Mouse (Mus musculus) T-helper 1 cell (primary cell): ENCODE measurements around the gene Acsm3.
"Not testable (repeated sequence)": the region's sequence is repeated elsewhere in the genome, so short reads cannot be mapped to it uniquely, and the experiment has no call there.

Experiments used
- in situ Hi-C: fragments of 300-600 bp; cut with MboI, MseI; formaldehyde crosslinking; loops from one replicate; pipeline ENCODE4 v1.15.1; 2025; ENCODE audit warnings: high pct_unique_total_duplicates

Acsm3 gene

DNA sequence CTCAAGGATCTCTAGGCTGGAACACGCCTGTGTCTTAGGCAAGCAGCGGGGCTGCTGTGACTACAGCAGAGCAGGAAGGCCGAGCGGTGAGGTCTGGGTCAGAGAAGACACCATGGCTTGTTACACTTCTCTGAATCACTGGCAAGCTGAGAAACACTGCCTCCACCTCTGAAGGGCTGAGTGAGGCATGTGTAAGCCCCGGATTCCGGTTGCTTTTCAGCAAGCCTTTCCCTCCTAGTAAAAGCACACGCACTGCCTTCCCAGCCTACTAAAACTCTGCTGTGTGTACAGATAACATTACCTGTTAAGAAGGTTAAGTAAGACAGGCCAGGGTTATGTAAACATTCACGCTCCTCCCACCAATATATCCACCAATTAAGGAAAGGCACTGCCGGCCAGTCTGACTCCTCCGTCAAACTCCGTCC lies at the start of gene Acsm3:
Acsm3 (plus strand) TSS at position 397 of the 425 bp plus-strand sequence.
- in situ Hi-C loops = no loop called here

DNA sequence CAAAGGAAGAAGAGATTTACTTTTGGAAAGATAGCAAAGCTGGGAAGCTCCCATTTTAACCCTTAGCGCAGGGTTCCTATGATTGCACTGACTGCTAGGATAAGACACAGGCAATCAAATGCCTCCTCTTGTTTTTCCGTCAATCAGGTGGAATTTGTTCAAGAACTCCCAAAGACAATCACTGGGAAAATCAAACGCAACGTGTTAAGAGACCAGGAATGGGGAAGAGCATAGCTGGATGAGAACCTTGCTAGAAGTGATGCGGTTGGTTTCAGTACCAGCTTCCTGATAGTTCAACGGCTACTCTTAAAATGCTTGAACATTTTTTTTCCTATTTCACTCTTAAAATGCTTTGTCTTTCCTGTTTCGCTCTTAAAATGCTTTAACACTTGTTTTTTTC lies 46.6 kb upstream of the Acsm3 start:
- in situ Hi-C loops = no loop called here

DNA sequence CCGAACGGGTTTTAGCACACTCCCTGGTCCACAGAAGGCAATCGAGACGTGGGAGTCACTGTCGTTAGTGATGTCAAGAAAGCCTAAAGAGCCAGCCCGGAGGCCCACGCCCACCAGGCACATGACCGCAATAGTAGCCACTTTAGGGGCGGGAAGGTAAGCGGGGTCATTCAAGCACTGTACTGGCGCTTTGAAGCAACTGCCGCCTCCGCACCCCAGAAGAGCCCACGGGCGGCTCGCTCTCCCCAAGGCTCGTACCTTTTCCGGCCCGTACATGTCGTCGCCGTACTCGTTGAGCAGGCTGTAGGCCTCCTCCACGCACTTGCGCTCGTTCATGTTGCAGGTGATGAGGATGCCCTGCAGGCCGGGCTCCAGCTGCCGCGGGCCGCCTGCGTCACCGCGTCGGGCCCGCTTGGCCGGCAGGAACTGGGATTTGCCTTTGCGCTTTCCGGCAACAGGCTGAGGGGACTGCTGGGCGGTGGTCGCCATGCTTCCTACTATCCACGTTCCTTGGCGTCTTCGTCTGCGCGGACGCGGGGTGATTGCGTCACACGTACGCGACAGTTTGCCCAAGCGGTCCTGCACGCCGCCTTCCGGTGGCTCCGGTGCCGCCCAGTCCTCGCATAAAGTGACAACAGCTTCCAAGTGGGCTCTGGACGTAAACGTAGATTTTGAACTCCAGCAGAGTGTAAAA lies 40.3 kb upstream of the Acsm3 start, which contains the start of gene Thumpd1:
Thumpd1 (minus strand) TSS at position 546 of the 694 bp plus-strand sequence.
- in situ Hi-C loops = loop anchor here (10.0 kb wide), 1 partner anchor 866 kb away; the partner anchor contains the start of genes Iqck and Knop1

DNA sequence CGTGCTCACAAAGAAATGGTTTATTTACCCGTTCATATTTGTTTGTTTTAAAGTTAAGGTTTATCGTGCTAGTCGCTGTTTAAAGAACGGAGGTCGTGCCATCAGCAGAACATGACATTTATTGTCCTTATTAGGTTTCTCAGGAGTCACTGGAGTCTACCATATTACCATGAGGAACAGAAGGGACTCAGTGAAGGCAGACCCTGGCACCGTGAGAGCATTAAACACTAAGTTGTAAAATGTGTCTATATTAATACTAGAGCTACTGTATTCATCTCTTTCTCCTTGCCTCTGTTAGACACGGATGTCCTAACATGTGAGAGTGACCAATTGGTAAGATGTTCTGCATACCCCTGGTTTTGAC lies 39.8 kb upstream of the Acsm3 start:
- in situ Hi-C loops = loop anchor here (10.0 kb wide), 1 partner anchor 866 kb away; the partner anchor contains the start of genes Iqck and Knop1

DNA sequence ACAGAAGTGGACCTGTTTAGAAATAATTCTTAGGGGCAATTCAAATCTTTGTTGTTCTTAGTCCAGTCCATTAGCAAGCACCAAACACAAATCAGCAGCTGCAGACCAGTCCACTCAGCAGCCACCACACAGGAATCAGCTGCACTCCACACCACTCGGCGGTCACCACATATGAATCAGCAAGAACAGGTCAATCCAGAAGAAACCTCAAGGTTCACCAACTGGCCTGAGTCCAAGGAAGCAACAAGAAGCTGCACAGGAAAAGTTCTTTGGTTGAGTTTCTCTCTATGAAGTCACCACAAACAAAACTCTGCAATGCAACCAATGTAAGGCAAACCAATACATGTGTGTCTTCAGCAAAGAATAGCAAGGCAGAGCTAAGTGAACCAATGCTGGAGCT lies 33.1 kb upstream of the Acsm3 start:
- in situ Hi-C loops = loop anchor here (10.0 kb wide), 1 partner anchor 873 kb away; the partner anchor contains the start of genes Iqck and Knop1

DNA sequence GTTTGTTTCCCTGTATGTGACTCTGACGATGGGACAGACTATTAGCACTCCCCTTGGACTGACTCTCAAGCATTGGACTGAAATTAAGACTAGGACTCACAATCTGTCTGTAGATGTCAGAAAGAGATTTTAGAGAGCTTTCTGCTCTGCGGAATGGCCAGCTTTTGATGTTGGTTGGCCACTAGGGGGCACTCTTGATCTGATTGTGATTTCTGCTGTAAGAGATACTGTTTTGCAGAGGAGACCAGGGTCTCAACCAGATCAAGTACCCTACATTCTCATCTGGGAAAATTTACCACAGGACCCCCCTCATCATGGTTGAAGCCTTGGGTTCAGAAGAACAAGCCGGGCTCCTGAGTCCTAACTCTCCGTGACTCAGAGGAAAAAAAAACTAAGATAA lies 29.5 kb upstream of the Acsm3 start:
- in situ Hi-C loops = not testable (repeated sequence)

DNA sequence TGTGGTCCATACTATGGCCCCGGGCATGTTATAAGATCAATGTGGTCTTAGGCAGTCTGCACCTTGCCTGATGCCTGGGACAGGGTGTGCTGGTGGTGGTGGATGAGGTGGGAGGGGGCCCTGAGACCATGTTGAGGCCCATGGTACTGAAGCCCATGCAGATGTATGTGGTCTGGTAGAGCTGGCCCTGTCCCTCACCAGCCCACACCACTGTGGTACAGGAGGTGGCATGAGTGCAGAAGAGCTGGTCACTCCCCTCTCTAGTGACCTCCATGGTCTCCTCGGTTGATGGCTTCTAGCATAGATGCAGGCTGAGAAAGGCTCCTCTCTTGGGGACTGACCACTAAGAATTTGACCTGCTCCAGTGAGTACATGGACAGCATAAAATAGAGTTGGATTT lies 21.8 kb upstream of the Acsm3 start:
- in situ Hi-C loops = no loop called here

DNA sequence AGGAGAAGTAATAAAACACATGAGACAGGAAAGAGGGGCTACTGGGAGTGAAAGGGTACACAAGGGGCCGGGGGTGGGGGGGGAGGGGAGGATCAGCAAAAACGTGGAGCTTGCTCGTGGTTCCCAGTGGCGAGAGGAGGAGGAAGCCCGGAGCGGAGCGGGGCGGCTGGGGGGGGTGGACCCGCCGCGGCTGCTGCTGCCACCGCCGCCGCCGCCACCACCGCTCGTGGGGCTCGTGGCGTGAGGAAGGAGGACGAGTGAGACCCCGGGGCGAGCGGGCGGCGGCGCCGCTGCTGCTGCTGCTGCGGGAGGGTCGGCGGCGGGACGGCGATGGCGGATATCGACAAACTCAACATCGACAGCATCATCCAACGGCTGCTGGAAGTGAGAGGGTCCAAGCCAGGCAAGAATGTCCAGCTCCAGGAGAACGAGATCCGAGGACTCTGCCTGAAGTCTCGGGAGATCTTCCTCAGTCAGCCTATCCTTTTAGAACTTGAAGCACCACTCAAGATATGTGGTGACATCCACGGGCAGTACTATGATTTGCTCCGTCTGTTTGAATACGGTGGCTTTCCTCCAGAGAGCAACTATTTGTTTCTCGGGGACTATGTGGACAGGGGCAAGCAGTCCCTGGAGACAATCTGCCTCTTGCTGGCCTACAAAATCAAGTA lies 20.8 kb upstream of the Acsm3 start:
- in situ Hi-C loops = not testable (repeated sequence)

DNA sequence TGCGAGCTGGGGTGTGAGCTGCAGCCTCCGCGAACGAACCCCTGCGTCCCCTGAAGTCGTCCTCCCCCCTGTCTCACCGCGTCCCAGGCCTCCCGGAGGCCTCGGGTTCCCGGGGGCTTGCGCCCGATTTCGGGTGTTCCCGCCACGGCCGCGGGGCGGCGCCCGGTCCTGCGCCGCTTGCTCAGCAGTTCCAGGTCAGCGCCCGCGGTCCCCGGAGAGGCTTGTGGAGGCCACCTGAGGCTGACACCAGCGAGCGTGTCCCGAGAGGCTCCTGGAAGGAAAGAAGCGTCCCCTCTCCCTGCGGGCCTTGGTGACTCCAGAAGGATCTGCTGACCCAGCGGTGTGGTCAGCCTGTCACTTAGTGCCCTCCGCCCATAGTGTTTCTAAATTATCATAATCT lies 16.4 kb upstream of the Acsm3 start:
- in situ Hi-C loops = no loop called here

DNA sequence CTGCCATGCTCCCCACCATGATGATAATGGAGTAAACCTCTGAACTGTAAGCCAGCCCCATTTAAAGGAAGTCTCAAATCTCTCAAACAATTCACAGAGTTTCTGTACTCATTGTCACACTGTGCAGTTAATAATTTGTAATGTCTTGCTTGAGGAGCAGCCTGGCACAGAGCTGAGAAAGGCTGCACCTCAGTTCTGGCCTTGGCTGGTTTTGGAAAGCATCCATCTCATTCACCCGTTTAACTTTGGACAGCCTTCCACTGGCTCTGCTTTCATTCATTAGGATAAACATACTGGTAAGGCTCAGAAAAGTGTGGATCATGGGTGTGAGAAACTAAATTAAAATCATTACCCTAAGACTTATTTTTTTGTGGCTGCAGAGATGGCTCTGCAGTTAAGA lies 14.9 kb upstream of the Acsm3 start:
- in situ Hi-C loops = no loop called here

DNA sequence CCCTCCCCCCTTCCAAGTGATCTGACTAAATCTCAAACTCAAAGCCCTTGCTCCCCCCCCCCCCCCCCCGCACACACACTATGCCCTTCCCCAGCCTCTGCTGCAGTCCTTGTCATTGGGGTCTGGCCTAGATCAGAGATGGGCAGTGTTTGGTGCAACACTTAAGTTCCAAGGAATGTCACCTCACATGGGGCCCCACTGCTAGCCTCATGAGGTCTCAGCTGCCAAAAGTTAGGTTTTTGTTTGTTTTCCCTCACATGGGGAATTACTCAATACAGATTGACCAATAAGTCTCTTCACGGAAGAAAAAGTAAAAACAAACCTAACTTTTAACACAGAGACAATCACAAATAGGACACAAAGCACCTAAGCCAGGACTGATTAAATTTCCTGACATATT lies 12.0 kb upstream of the Acsm3 start:
- in situ Hi-C loops = no loop called here

DNA sequence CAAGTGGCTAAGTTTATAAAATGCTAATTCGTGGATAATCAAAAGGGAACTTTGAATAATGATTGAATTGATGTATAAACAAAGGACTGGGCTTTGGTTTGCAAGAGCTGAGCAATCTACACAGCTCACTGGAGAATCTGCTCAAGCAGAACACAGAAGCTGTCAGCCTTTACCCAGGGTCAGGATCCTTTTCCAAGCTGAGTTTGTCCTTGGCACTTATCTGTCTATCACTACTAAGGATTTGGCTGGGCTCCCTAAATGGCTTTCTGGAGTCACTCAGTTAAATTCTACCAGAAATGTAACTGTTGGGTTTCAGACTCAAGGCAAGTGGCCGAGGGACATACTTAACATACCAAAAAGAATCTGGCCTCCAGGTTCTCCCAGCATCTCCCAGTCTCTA lies 10.8 kb upstream of the Acsm3 start:
- in situ Hi-C loops = no loop called here

DNA sequence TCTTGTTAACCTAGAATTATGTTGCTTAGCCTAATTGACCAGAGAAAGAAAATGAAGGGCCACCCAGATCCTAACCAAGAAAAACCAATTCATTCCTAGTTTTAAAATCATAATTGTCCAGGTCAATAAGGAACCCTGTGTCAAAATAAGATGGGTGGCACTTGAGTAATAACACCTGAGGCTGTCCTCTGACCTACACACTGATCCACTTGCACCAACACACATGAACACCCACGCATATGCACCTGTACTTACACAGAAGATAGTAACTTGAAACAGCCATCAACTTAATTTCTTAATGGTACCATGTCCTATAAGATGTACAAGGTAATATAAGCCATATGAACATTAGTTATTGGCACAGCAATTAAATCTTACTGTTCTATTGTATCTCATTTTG lies 7.0 kb upstream of the Acsm3 start:
- in situ Hi-C loops = no loop called here

DNA sequence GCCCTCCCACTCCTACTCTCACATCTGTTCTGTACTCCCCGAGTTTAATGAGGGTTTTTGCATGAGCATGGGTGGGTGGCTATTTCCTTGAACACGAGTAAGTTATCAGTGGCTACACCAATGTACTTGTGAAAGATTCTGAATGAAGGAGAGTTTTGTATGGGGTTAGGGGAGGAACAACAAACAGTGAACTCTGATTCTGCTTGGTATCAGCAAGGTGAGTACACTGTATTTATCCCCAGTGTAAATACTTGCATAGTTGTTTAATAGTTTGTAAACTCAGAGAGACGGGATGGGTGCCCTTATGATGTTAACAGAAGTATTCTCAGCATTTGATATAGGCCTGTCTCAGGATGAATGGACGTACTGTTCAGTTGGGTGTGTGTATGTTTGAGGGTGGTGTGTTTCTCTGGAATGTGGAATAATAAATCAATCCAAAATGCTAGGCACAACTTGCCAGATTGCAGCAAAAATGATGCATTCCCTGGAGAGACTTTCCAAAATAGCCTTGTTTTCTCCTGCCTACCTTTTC lies 1.5 kb downstream of the Acsm3 start:
- in situ Hi-C loops = no loop called here

DNA sequence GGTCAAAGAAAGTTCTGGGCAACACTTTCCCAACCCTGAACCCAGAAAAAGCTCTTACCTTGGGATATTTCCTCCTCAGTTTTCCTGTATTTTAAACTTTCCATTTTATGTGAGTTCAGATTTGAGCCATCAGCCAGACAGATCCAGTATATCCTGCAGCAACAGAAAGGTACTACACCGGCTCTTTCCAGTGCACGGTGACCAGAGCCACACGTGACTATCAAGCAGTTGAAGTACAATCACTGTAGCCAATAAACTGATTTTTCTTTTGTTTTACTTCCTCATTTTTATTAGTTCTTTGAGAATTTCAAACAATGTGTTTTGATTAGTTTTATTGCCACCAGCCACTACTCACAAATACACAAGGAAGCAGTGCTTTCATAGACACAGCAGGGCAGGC lies 3.7 kb downstream of the Acsm3 start:
- in situ Hi-C loops = no loop called here

DNA sequence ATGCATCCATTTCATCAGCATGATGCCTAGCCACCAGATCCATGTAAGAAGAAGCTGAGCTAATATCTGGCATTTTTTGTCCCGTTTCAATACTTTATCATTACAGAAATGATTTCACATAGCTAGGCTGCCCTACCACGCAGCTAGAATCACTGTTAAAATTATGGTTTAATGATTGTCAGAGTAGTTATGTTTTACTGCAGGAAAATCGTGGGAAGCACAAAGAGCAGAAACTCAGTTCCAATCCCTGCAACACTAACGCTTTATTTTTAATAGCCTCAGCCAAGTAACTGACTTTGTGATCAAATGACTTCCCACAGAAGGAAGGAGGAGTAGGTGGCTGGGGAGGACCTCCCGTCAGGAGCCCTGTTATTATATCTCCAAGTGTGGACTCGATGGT lies 6.3 kb downstream of the Acsm3 start:
- in situ Hi-C loops = no loop called here

DNA sequence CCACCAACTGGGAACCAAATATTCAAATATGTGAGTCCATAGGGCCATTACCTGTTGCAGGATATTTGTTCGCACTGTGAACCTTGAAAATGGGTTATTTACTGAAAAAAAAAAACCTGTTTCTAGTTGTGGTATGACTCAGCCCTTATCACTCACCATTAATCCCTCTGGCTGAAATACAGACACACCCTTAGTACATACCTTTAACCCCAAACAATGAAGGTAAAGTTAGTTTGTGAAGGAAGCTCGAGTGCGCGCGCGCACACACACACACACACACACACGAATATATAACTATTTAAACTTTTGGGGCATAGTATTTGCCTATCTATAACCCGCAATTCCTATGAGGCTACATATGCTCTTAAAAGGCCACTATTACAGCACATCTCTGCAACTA lies 9.2 kb downstream of the Acsm3 start:
- in situ Hi-C loops = no loop called here

DNA sequence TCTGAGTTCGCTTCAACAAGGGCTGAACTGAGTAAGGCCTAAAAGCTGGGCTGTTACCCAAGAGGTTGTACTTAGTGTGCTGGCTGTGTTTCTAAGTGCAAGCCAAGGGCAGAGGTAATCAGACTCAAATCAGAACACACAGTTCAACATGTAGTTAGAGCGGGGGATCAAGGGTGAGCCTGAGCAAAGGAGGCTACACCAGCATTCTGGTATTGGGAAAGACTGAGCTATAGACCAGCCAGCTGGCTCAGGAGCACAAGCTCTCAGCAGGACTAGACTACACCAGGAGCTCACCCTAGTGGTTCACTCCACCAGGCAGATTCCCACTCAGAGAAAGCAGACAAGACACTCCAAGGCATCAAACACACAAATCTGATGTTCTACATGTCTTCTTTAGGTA lies 22.7 kb downstream of the Acsm3 start:
- in situ Hi-C loops = no loop called here

DNA sequence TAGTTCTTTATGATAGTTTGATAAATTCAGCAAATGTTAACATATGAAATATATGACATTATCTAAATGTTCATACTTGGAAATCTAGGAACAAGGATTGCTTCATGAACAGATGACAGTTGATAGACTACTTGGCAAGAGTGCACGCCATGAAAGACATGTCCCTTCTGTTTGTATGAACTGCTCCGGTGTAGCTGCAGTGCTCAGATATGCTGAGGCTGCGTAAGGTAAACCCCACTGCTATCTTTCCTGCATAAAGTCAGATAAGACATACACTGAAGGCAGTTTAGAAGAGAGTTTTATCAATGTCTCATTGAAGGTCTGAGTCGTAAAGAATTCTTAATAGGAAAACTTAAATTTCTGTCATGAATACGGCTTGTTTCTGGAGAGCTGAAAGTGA lies 24.2 kb downstream of the Acsm3 start:
- in situ Hi-C loops = no loop called here

DNA sequence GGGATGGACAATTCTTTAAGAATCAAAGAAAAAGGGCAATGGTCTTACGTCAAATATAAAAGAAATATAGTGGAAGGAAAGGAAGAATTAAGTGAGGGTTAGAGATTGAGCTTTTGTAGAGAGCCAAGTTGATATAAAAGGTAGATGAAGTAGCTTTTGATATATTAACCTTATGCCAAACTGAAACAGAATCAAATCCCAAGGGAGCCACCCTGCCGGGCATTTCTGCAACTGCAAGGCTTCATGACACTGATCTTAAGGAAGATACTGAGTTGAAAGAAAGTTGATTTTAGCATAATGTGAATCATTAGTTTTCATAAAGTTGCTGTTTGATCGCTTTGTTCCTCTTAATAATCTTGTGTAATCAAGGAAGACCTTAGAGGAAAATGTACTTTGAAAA lies 28.3 kb downstream of the Acsm3 start:
- in situ Hi-C loops = no loop called here

DNA sequence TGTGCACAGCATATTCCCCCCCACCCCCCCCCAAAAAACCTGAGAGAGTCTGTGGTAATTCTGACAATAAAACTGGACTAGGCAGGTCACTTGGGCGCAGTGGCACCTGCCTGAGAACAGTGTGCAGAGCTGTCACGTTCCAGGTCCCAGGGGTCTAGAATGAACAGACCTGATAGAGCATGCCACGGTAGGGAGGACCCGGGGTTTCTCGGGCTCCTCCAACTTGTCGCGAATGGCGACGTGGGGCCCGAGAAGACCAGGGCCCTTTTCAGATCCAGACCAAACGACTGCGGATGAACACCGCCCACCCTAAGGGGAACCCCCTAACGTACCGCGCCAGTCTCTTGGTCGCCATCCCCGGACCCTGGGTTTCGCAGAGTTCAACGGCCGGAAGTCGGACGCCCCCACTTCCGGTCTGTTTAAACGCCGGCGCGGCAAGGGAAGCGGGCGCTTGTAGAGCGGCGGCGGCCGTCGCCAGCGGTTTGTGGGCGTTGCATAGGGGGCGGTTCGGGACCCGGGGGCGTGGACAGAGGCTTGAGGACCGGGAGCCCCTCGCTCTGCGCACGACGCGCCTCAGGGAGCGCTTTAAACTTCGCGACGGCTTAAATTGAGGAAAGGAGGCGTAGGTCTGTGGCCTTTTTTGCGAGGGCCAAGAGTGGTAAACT lies 33.0 kb downstream of the Acsm3 start, which contains the start of the genes Rexo5 and Eri2:
Rexo5 (plus strand) TSS at position 421 of the 665 bp plus-strand sequence.
Eri2 (minus strand) TSS at position 473 of the 665 bp plus-strand sequence.
- in situ Hi-C loops = no loop called here

DNA sequence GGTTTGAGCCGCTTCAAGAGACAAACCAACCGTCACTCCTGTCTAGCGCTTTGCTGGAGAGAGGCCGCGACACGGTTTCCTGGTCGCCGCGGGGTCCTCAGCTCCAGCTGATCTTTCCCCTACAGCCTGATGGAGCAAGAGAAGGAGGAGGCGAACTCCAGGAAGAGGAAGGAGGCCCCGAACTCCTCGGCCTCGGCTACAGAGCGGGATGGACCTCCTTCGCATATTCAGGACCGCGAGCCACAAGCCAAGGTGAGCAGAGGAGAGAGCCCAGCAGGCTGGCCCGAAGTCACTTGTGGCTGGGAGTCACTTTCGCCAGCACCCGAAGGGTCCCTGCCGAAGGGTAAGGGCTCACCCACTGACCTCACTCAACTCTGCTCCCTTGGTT lies 33.5 kb downstream of the Acsm3 start:
- in situ Hi-C loops = no loop called here
